Mouse (Mus musculus) CD8-positive naive resting alpha-beta T cell, adult 2 months (primary cell): ENCODE data around the gene Ube3c.

Experiments used
- DNase-seq, 2 experiments: peaks; one replicate each; pipeline ENCODE4 v3.0.0; 2022; ENCODE audit warnings: low read depth in 2 of 2, low spot score in 2 of 2

The Ube3c gene

GRCm38 (mm10) chr5:29672551-29672950 is 103.5 kb downstream of the Ube3c start:
- no peak for DNase-seq

GRCm38 (mm10) chr5:29674305-29674704 is 105.3 kb downstream of the Ube3c start:
- DNase-seq: no peak

- no peak for DNase-seq
These were observed 107.4 kb downstream of the Ube3c start for GRCm38 (mm10) chr5:29676445-29676844.

GRCm38 (mm10) chr5:29685085-29685484 is 116.0 kb downstream of the Ube3c start:
- DNase-seq: no peak

- peak in 1 of 2 experiments; percentile 25 for DNase-seq
These were observed 118.6 kb downstream of the Ube3c start for GRCm38 (mm10) chr5:29687671-29688070.

- no peak for DNase-seq
These were observed 119.3 kb downstream of the Ube3c start for GRCm38 (mm10) chr5:29688352-29688751.

GRCm38 (mm10) chr5:29698493-29698892 is 129.5 kb downstream of the Ube3c start:
- no peak for DNase-seq

GRCm38 (mm10) chr5:29699520-29700202 is 130.6 kb downstream of the Ube3c start:
- no peak for DNase-seq

- DNase-seq: no peak
These were observed 138.2 kb downstream of the Ube3c start for GRCm38 (mm10) chr5:29707241-29707640.

- DNase-seq: no peak
These were observed 139.2 kb downstream of the Ube3c start for GRCm38 (mm10) chr5:29708258-29708657.

- no peak for DNase-seq
These were observed 142.6 kb downstream of the Ube3c start for GRCm38 (mm10) chr5:29711631-29712030.

- DNase-seq: no peak
These were observed 143.9 kb downstream of the Ube3c start for GRCm38 (mm10) chr5:29712906-29713305.

GRCm38 (mm10) chr5:29721159-29721558 is 152.1 kb downstream of the Ube3c start:
- no peak for DNase-seq

- no peak for DNase-seq
These were observed 156.3 kb downstream of the Ube3c start for GRCm38 (mm10) chr5:29725369-29725768.
